Mouse (Mus musculus) heart, postnatal 0 days (tissue): ENCODE results near the gene Grm3.

ENCODE experiments used
- CTCF ChIP-seq: IDR thresholded peaks from 2 replicates; pipeline ENCODE4 v1.5.1; 2016; ENCODE audit warnings: antibody characterized with exemption, control low read depth, low read depth
- EP300 ChIP-seq: IDR thresholded peaks from 2 replicates; pipeline ENCODE4 v1.6.1; 2016; ENCODE audit warnings: antibody characterized with exemption, low read depth

- TF ChIP-seq CTCF: no peak
- TF ChIP-seq EP300: no peak
Measured at GRCm38 (mm10) chr5:9557706-9558105, 167.3 kb downstream of the Grm3 start.
